Mouse (Mus musculus) layer of hippocampus, postnatal 10 days (tissue): Measurements from ENCODE around the gene Ilvbl. TPM values are rescaled to one million over a fixed set of nuclear protein-coding genes. Genes with fewer than 3 reads are reported as not detected.
"Not testable (repeated sequence)": the region's sequence is repeated elsewhere in the genome, so short reads cannot be mapped to it uniquely, and the experiment has no call there.

Experiments used
- DNase-seq, 2 experiments: peaks; one replicate each; pipeline ENCODE4 v3.0.0; 2021; ENCODE audit warnings: low spot score in 2 of 2
- microRNA-seq, 2 experiments: library from miRNA; unstranded; fragments of <30 nt; microRNA quantifications; one replicate each; pipeline ENCODE4 v1.2.0; 2021
- total RNA-seq, 2 experiments: library from RNA; stranded (reverse); gene quantifications; 2 replicates each; pipeline ENCODE4 v1.2.3; 2021

The Ilvbl gene
- total RNA-seq, 2 experiments from 2014 or later = 19.7 to 21.6 TPM

DNA sequence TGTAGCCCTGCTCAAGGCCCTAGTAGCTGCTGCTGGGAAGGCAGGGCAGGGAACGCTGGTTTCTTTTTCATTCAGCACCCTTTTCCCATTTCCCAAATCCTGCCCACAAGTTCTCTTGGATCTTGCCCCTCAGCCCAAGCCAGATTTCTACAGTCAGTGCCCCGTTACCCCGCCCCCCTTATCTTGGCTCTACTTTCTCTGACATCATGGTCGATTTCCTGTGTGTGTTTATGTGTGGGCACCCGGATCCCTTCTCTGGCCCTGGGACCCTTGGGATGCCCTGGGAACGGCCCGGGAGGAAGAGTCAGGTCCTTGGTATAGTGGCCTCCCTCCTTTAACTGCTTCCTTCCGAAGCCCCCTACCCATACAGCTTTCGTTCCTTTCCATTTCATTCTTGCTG, 16.6 kb downstream of the Ilvbl start:
- DNase-seq = no peak

DNA sequence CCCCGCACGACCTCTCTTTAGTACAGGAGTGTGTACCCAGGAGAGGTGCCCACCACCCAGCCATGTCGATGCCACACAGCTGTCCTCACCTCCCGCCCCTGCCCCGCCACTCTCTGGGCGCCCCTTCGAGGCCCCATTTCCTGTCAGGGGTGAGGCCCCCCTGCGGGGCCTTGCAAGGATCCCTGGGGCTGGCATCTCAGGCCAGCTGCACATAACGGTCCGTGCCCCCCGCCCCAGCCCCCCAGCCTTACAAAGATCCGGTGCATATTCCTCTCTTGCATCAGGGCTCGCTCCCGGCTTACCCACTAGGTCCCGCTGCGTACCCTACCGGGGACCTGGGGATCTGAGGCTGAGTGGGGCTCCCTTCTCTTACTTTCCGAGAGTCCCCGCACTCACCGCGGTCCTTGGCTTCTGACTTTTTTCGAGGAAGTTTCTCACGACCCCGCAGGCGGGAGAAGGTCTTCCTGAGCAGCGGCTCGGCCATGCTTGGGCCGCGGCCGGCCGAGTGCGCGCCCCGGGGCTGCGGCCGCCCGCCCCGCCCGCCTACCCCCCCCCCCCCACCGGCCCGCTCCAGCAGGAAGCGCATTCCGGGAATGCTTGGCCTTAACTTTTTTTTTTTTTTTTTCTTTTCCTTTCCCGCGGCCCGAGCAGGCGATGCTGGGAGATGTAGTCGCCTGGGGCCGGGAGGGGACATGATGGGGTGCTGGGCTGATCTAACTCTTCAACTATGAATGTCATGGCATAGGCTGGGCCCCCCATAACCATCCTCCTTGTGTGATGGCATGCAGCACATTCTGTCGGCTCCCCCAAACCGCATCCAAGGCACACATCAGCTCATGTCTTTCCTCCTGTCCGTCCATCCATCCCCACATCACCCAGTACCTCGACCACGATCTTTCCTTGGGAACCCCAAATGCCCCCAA, 17.5 kb downstream of the Ilvbl start, which contains the start of gene Syde1:
Gene Syde1, minus strand, starts transcription at position 559 of the 923 bp plus-strand sequence.
- peak in 1 of 2 experiments; percentile 34 for DNase-seq

DNA sequence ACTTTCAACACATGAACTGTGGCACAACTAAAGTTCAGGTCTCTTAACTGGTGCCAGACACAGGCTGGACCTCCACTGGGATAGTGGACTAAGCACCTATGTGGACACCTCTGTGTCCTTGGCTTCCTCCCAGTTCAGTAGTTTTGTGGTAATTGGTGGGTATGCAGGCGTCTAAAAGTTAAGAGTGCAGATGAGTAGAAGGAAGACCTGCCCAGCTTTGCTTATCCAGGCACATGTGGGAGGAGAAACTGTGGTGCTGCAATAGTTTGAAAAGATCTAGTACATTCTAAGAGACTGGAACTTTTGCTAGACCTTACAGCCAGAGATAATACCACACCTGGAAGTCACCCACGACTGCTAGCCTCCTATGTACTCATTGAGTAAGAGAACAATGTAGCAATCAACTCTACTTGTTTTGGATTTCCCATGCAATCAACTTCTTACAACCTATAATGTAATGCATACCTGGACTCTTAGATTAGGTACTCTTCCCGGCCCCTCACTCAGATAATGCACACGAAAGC, 18.8 kb downstream of the Ilvbl start:
- no peak for DNase-seq

DNA sequence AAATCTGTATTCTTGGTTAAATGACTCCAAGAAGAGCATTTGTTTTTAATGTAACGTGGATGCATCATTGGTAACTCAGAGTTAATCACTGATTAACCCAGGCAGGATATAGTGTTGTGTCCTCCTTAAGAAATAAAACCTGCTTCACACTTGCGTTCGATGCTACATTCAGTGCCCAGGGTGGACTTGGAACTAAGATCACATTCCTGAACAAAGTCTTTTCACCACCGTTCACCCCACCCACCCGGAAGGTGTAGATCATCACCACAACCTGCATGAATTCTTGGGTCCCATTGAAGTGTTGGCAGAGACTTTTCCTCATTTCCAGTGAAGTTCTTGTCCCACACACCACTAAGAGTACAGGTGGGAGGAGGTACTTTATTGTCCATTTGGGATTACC, 19.6 kb downstream of the Ilvbl start:
- no peak for DNase-seq

DNA sequence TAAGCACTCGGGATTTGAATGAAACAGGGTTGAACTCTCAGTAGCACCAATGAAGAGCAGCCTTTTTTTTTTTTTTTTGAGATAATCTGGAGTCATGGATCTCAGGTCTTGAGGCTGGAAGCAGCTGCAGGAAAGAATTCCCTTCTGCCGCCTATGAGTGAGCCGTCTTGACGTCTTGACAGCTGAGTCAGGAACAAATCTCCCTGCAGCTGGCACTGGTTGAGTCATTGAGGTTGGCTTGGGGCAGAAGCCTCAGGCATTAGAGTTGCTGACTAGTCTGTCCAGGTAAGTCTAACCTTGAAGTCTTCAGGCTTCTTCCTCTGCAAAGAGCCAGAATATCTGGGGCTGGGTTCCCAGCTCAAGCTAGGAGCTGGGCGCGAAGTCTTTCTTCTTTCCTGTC, 20.0 kb downstream of the Ilvbl start:
- no peak for DNase-seq

DNA sequence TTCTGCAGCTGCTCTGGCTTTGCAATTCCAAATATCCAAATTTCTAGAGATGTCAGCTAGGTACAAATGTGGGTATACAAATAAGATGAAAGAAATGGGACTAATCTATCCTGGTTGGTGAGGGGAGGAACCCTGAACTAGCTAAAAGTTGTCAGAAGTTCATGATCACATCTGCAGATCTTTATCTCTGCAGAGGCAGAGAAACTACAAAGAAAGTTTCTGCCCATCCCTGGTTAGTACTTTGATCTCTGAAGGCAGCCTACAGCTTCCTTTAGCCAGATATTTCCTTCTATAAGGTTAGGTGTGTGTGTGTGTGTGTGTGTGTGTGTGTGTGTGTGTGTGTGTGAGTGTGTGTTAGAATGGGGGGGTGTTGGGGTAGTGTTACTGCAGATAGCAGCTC, 20.4 kb downstream of the Ilvbl start:
- no peak for DNase-seq

DNA sequence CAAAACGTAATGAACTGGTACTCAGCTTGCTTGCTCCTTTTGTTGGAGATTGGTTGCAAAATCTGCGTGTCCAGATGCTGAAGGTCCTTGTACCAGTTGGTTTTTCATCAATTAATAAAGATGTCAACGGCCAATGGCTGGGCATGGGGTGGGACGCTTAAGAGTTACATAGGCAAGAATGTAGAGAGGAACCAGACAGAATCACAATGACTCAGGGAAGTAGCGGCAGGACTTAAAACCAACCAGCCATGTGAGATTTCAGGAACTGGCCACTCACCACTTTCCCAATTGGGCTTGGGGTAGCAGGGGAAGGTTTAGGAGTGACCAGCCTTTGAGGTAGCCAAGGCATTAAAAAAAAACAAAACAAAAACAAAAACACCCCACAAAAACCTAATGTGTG, 25.7 kb downstream of the Ilvbl start:
- no peak for DNase-seq

DNA sequence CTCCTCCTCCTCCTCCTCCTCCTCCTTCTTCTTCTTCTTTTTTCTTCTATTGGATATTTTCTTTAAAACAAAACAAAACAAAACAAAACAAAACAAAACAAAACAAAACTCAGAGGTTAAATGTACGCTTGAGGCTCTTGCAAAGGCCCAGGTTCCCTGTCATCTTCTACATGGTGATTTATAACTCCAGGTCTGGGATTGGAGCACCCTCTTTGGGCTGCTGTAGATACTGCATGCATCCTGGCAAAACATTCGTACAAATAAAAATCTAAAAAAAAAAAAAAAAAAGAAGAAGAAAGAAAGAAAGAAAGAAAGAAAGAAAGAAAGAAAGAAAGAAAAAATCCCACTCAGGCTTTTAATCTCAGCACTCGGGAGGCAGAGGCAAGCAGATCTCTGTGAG, 30.9 kb downstream of the Ilvbl start:
- DNase-seq = peak; percentile 48 to 59

DNA sequence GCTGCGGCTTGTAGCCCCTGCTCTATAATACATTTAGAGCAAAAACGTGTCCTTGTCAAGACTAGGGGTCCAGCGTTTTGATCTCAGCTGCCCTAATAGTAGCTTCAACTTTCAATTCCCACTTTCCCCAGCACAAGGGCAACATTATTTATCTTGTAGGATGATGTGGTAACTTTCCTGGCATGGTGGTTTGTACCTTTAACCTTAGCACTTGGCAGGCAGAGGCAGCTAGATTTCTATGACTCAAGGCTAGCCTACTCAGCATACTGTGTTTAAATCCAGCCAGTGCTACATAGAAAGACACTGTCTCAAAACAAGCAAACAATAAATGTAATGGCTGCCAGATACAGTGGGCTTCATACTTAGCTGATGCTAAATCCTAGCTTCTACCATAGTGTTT, 33.5 kb downstream of the Ilvbl start:
- DNase-seq = no peak

DNA sequence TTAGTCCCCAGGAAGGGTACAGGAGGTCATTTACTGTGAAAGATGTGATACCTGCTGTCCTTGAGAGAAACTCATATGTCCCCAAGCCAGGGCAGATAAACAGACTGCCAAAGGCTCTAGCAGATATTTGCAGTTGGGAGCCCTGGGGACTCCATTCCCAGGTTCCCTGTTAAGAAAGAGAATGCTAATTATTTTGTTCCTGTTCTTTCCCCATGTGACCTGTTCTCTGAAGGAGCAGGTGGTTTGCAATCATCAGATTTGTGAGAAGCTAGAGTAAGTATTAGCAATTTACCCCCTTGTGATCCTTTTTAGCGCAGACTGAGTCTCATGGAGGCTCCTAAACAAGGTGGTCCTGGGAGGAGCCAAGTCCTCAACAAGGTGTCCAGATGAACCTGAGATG, 43.8 kb downstream of the Ilvbl start, which contains the start of gene Olfr1357:
Gene Olfr1357, minus strand, starts transcription at position 101 of the 400 bp plus-strand sequence.
- DNase-seq = no peak

DNA sequence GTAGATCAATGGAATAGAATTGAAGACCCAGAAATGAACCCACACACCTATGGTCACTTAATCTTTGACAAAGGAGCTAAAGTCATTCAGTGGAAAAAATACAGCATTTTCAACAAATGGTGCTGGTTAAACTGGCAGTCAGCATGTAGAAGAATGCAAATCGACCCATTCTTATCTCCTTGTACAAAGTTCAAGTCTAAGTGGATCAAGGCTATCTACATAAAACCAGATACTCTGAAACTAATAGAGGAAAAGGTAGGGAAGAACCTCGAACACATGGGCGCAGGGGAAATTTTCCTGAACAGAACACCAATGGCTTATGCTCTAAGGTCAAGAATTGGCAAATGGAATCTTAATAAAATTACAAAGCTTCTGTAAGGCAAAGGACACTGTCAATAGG, 49.0 kb downstream of the Ilvbl start:
- not testable (repeated sequence) for DNase-seq

DNA sequence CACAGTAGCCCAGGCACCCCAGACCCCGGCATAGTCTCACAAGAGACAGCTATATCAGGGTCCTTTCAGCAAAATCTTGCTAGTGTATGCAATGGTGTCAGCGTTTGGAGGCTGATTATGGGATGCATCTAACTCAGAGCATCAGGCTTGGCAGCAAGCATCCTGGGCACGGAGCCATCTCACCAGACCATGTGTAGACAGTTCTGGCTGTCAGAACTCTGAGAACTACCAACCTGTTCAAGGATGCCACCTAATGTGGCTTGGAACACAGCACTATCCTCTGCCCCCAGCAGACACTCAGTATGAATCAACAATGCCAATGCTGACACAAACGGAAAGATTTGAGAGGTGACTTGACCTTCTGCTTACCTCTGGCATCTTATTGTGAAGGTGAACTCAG, 56.0 kb downstream of the Ilvbl start:
- peak; percentile 46 to 65 for DNase-seq

DNA sequence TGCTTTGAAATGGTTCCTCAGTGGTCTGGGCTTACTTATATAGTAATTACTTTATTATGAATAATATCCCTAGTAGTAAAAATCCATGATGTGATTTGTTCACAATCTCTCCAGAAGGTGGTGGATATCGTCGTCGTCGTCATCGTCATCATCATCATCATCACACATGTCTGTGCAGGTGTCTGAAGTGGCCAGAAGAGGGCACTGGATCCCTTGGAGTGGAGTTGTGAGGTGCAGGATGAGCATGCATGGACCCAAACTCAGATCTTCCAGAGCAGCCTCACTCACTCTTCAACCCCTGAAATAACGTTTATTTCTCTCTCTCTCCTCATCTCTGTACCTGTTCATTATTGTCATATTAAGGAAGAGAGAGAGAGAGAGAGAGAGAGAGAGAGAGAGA, 58.2 kb downstream of the Ilvbl start:
- DNase-seq = peak; percentile 41 to 43

Small RNA genes lying within 50 kb of the gene (microRNA-seq; reads per million reads assigned to microRNA genes)
- 0 reads per million in 2 experiments for gene Gm27541

Other genes with a start within 250 kb of the Ilvbl start
- 100 to 1,000 TPM; 247 to 258 TPM for gene Agpat3, start 221.9 kb upstream of the Ilvbl start, total RNA-seq
- gene Rrp1, start 161.3 kb upstream of the Ilvbl start, total RNA-seq = 100 to 1,000 TPM; 316 to 337 TPM
- gene Cstb, start 148.7 kb upstream of the Ilvbl start, total RNA-seq = 10 to 100 TPM; 37.4 to 38.2 TPM
- gene Pdxk, start 109.4 kb upstream of the Ilvbl start, total RNA-seq = 10 to 100 TPM; 57.3 to 58.6 TPM
- not detected for gene Olfr1358, start 56.9 kb upstream of the Ilvbl start, total RNA-seq
- 1 to 10 TPM; 4.8 to 6.2 TPM for gene Syde1, start 17.6 kb downstream of the Ilvbl start, total RNA-seq
- gene Olfr1357, start 43.7 kb downstream of the Ilvbl start, total RNA-seq = not detected
- gene Casp14, start 143.9 kb downstream of the Ilvbl start, total RNA-seq = not detected
- gene Ccdc105, start 178.7 kb downstream of the Ilvbl start, total RNA-seq = not detected
- gene Slc1a6, start 206.2 kb downstream of the Ilvbl start, total RNA-seq = 10 to 100 TPM; 16.1 to 17.3 TPM